Mouse (Mus musculus) MEL (cell line): ENCODE results near the gene Olfr71. TPM values are rescaled to one million over a fixed set of nuclear protein-coding genes. Genes with fewer than 3 reads are reported as not detected.

Experiments
- DNase-seq: peaks from one replicate; pipeline ENCODE4 v3.0.0; 2011; ENCODE audit warnings: low read depth, low spot score
- H3K27ac ChIP-seq: 2 replicates; pipeline ENCODE4 v1.5.1; 2012; ENCODE audit warnings: low read depth, mild to moderate bottlenecking, control low read depth, low read length, moderate library complexity; ENCODE audit not compliant: control insufficient read depth
- H3K27me3 ChIP-seq, 2 experiments: fragments of 150-350 bp in 1 of 2; sonication (generic) in 1 of 2; 2 replicates each; pipeline ENCODE4 v1.6.1; 2012; ENCODE audit warnings: low read length in 2 of 2, mild to moderate bottlenecking in 2 of 2, improper control_type of control experiment in 1 of 2, moderate library complexity in 1 of 2; ENCODE audit not compliant: insufficient read depth in 2 of 2, control insufficient read depth in 1 of 2
- H3K36me3 ChIP-seq, 2 experiments: 2 replicates each; pipeline ENCODE4 v1.6.1; 2012 to 2014; ENCODE audit warnings: low read length in 2 of 2, improper control_type of control experiment in 1 of 2, inconsistent platforms in 1 of 2, mild to moderate bottlenecking in 1 of 2; ENCODE audit not compliant: insufficient read depth in 2 of 2, control insufficient read depth in 1 of 2
- H3K4me1 ChIP-seq, 2 experiments: fragments of 150-350 bp in 1 of 2; sonication (generic) in 1 of 2; 2 replicates each; pipeline ENCODE4 v1.6.1; 2012; ENCODE audit warnings: low read length in 2 of 2, improper control_type of control experiment in 1 of 2, mild to moderate bottlenecking in 1 of 2; ENCODE audit not compliant: insufficient read depth in 2 of 2, control insufficient read depth in 1 of 2
- H3K4me3 ChIP-seq, 2 experiments: fragments of 150-350 bp in 1 of 2; sonication (generic) in 1 of 2; 2 replicates each; pipeline ENCODE4 v1.5.1; 2012; ENCODE audit warnings: low read depth in 2 of 2, low read length in 2 of 2, mild to moderate bottlenecking in 2 of 2, moderate library complexity in 2 of 2, control low read depth in 1 of 2, improper control_type of control experiment in 1 of 2; ENCODE audit not compliant: control insufficient read depth in 1 of 2, insufficient read depth in 1 of 2
- H3K79me2 ChIP-seq: 2 replicates; pipeline ENCODE4 v1.6.1; 2012; ENCODE audit warnings: mild to moderate bottlenecking, low read length, moderate library complexity; ENCODE audit not compliant: control insufficient read depth, poor library complexity, insufficient read depth
- H3K9ac ChIP-seq: 2 replicates; pipeline ENCODE4 v1.6.1; 2012; ENCODE audit warnings: low read depth, mild to moderate bottlenecking, control low read depth, low read length, moderate library complexity; ENCODE audit not compliant: control insufficient read depth, poor library complexity, severe bottlenecking
- H3K9me3 ChIP-seq: fragments of 150-350 bp; sonication (generic); replicated peaks from 2 replicates; pipeline ENCODE4 v1.6.1; 2012; ENCODE audit warnings: mild to moderate bottlenecking, low read length, improper control_type of control experiment, moderate library complexity; ENCODE audit not compliant: insufficient read depth
- BHLHE40 ChIP-seq: IDR thresholded peaks from 2 replicates; pipeline ENCODE4 v1.6.1; 2012; ENCODE audit warnings: low read depth, mild to moderate bottlenecking, inconsistent platforms, low read length, improper control_type of control experiment, borderline replicate concordance
- CTCF ChIP-seq, 3 experiments: IDR thresholded peaks in 2 of 3; conservative IDR thresholded peaks in 1 of 3; 2 replicates each; pipeline ENCODE4 v1.5.1; 2011 to 2012; ENCODE audit warnings: low read length in 3 of 3, low read depth in 2 of 3, mild to moderate bottlenecking in 2 of 3, improper control_type of control experiment in 1 of 3, inconsistent platforms in 1 of 3, mixed read lengths in 1 of 3, moderate library complexity in 1 of 3; ENCODE audit not compliant: control insufficient read depth in 1 of 3, insufficient read depth in 1 of 3, poor library complexity in 1 of 3, severe bottlenecking in 1 of 3
- E2F4 ChIP-seq: IDR thresholded peaks from 2 replicates; pipeline ENCODE4 v1.6.1; 2011; ENCODE audit warnings: low read depth, low read length, improper control_type of control experiment, borderline replicate concordance
- EP300 ChIP-seq, 2 experiments: IDR thresholded peaks; 2 replicates each; pipeline ENCODE4 v1.6.1; 2011; ENCODE audit warnings: improper control_type of control experiment in 2 of 2, low read length in 2 of 2, low read depth in 1 of 2, mild to moderate bottlenecking in 1 of 2
- GABPA ChIP-seq: IDR thresholded peaks from 2 replicates; pipeline ENCODE4 v1.6.1; 2012; ENCODE audit warnings: low read depth, mild to moderate bottlenecking, inconsistent platforms, low read length, improper control_type of control experiment, moderate library complexity
- GATA1 ChIP-seq: IDR thresholded peaks from 2 replicates; pipeline ENCODE4 v1.6.1; 2011; ENCODE audit warnings: low read depth, low read length, improper control_type of control experiment
- JUND ChIP-seq: IDR thresholded peaks from 2 replicates; pipeline ENCODE4 v1.6.1; 2011; ENCODE audit warnings: low read depth, mild to moderate bottlenecking, improper control_type of control experiment, low read length
- MAX ChIP-seq: IDR thresholded peaks from 2 replicates; pipeline ENCODE4 v1.6.1; 2011; ENCODE audit warnings: low read length, improper control_type of control experiment
- MXI1 ChIP-seq: IDR thresholded peaks from 2 replicates; pipeline ENCODE4 v1.6.1; 2011; ENCODE audit warnings: mild to moderate bottlenecking, low read depth, low read length, improper control_type of control experiment
- NELFE ChIP-seq: IDR thresholded peaks from 2 replicates; pipeline ENCODE4 v1.6.1; 2011; ENCODE audit warnings: low read depth, low read length, improper control_type of control experiment
- POLR2A ChIP-seq, 2 experiments: IDR thresholded peaks; 2 replicates each; pipeline ENCODE4 v1.6.1; 2011 to 2012; ENCODE audit warnings: low read length in 2 of 2, mild to moderate bottlenecking in 2 of 2, control low read depth in 1 of 2, improper control_type of control experiment in 1 of 2, low read depth in 1 of 2, moderate library complexity in 1 of 2; ENCODE audit not compliant: control insufficient read depth in 1 of 2, insufficient read depth in 1 of 2, poor library complexity in 1 of 2
- POLR2AphosphoS2 ChIP-seq: IDR thresholded peaks from 2 replicates; pipeline ENCODE4 v1.6.1; 2011; ENCODE audit warnings: low read length, improper control_type of control experiment
- POLR2AphosphoS5 ChIP-seq: IDR thresholded peaks from 2 replicates; pipeline ENCODE4 v1.6.1; 2012; ENCODE audit warnings: low read depth, borderline replicate concordance, mild to moderate bottlenecking, inconsistent platforms, low read length, moderate library complexity, mixed read lengths
- RAD21 ChIP-seq: IDR thresholded peaks from 2 replicates; pipeline ENCODE4 v1.6.1; 2011; ENCODE audit warnings: mild to moderate bottlenecking, low read depth, low read length, improper control_type of control experiment
- SMC3 ChIP-seq: IDR thresholded peaks from 2 replicates; pipeline ENCODE4 v1.6.1; 2011; ENCODE audit warnings: low read depth, low read length, improper control_type of control experiment
- TBP ChIP-seq: IDR thresholded peaks from 2 replicates; pipeline ENCODE4 v1.8.0; 2011; ENCODE audit warnings: low read depth, low read length, improper control_type of control experiment
- TCF12 ChIP-seq: IDR thresholded peaks from 2 replicates; pipeline ENCODE4 v1.6.1; 2014; ENCODE audit warnings: low read depth, mild to moderate bottlenecking, inconsistent platforms, low read length, improper control_type of control experiment, moderate library complexity
- UBTF ChIP-seq: IDR thresholded peaks from 2 replicates; pipeline ENCODE4 v1.6.1; 2012; ENCODE audit warnings: low read depth, mild to moderate bottlenecking, inconsistent platforms, low read length, improper control_type of control experiment, moderate library complexity, borderline replicate concordance; ENCODE audit not compliant: insufficient read depth
- USF1 ChIP-seq: IDR thresholded peaks from 2 replicates; pipeline ENCODE4 v1.6.1; 2014; ENCODE audit warnings: low read depth, mild to moderate bottlenecking, inconsistent platforms, low read length, improper control_type of control experiment, moderate library complexity
- ZC3H11A ChIP-seq: IDR thresholded peaks from 2 replicates; pipeline ENCODE4 v1.6.1; 2012; ENCODE audit warnings: low read depth, mild to moderate bottlenecking, inconsistent platforms, low read length, improper control_type of control experiment
- ZMIZ1 ChIP-seq: IDR thresholded peaks from 2 replicates; pipeline ENCODE4 v1.6.1; 2012; ENCODE audit warnings: low read depth, mild to moderate bottlenecking, inconsistent platforms, low read length, improper control_type of control experiment, moderate library complexity
- ZNF384 ChIP-seq: IDR thresholded peaks from 2 replicates; pipeline ENCODE4 v1.6.1; 2012; ENCODE audit warnings: low read depth, mild to moderate bottlenecking, inconsistent platforms, low read length, improper control_type of control experiment
- polyA plus RNA-seq, 2 experiments: library from polyadenylated mRNA; stranded (reverse) in 1 of 2; unstranded in 1 of 2; fragments of >175 nt in 1 of 2; fragments of >200 nt in 1 of 2; gene quantifications; 2 replicates each; pipeline versions ENCODE4 v1.2.1 to v1.2.4; 2012; ENCODE audit warnings: low replicate concordance in 2 of 2, low read depth in 1 of 2; ENCODE audit not compliant: insufficient read length in 2 of 2, insufficient read depth in 1 of 2, missing spikeins in 1 of 2
- total RNA-seq: library from RNA; depleted of rRNA; stranded (reverse); fragments of 300-350 nt; gene quantifications from 2 replicates; pipeline ENCODE4 v1.2.3, GENCODE M21; 2012

The Olfr71 gene
- total and polyA plus RNA-seq, 3 experiments: not detected

GRCm38 (mm10) chr4:43726228-43726993, 16.4 kb upstream of the Olfr71 start:
- Histone ChIP-seq H3K4me1 (peaks cover 0 to 19% of the 10 kb centered on the region in 2 experiments; a peak in 2 of 4 replicates), H3K9ac (no peak overlapping the region)
- TF ChIP-seq BHLHE40: no peak
- no peak for TF ChIP-seq E2F4
- TF ChIP-seq TBP: no peak
- no peak for TF ChIP-seq ZC3H11A
- TF ChIP-seq POLR2AphosphoS5: no peak
- no peak for TF ChIP-seq ZMIZ1
- no peak for TF ChIP-seq GATA1
- TF ChIP-seq MXI1: no peak
- no peak for TF ChIP-seq TCF12
- TF ChIP-seq NELFE: no peak
- no peak for TF ChIP-seq UBTF
- TF ChIP-seq POLR2A (IDR thresholded peaks at IDR 0.05; ENCODE audit: control insufficient read depth in 1 of 2, insufficient read depth in 1 of 2, low read depth in 1 of 2, low read length in 2 of 2, poor library complexity in 1 of 2): no peak
- TF ChIP-seq POLR2AphosphoS2: no peak
- no peak for TF ChIP-seq CTCF (IDR thresholded peaks at IDR 0.05 in 2 of 3, conservative IDR thresholded peaks at IDR 0.05 in 1 of 3; ENCODE audit: control insufficient read depth in 1 of 3, insufficient read depth in 1 of 3, low read depth in 2 of 3, low read length in 3 of 3, poor library complexity in 1 of 3, severe bottlenecking in 1 of 3)
- no peak for TF ChIP-seq RAD21
- TF ChIP-seq, all 39 proteins: peak for 0
- no peak overlapping the region for H3K27ac ChIP-seq
- H3K79me2 ChIP-seq: no peaks in the 10 kb centered on the region
- peaks cover 4 to 9% of the 10 kb centered on the region in 2 experiments; a peak in 3 of 4 replicates for H3K27me3 ChIP-seq
- H3K4me3 ChIP-seq: no peak overlapping the region
- no peaks in the 10 kb centered on the region for H3K36me3 ChIP-seq
- DNase-seq: no peak
- no peaks in the 10 kb centered on the region for H3K9me3 ChIP-seq

- Histone ChIP-seq H3K79me2 (no peaks in the 10 kb centered on the region), H3K4me3 (no peak overlapping the region), H3K4me1 (peaks cover 0 to 16% of the 10 kb centered on the region in 2 experiments; a peak in 2 of 4 replicates), H3K27ac (no peak overlapping the region), H3K36me3 (no peaks in the 10 kb centered on the region), H3K9ac (no peak overlapping the region), H3K9me3 (no peaks in the 10 kb centered on the region), H3K27me3 (peaks cover 6 to 10% of the 10 kb centered on the region in 2 experiments; a peak in 3 of 4 replicates)
- TF ChIP-seq ZNF384 (0 out of 2 replicates have a peak, but pooled peaks have one; percentile 12), ZC3H11A (peak; percentile 53), CTCF (IDR thresholded peaks at IDR 0.05 in 2 of 3, conservative IDR thresholded peaks at IDR 0.05 in 1 of 3; ENCODE audit: control insufficient read depth in 1 of 3, insufficient read depth in 1 of 3, low read depth in 2 of 3, low read length in 3 of 3, poor library complexity in 1 of 3, severe bottlenecking in 1 of 3) (peak; percentile 27 to 82 (median 68); a peak in 5 of 6 replicates), ZMIZ1 (no peak), BHLHE40 (no peak), MAX (no peak), RAD21 (peak; percentile 69), USF1 (no peak), EP300 (IDR thresholded peaks at IDR 0.05; ENCODE audit: low read depth in 1 of 2, low read length in 2 of 2) (no peak), SMC3 (peak; percentile 70), GABPA (no peak), JUND (no peak)
- DNase-seq: peak; percentile 49
Measured at GRCm38 (mm10) chr4:43724764-43725163, 14.7 kb upstream of the Olfr71 start.
